ENCODE assay signal across 8 mouse cellular contexts in the genomic region with DNA sequence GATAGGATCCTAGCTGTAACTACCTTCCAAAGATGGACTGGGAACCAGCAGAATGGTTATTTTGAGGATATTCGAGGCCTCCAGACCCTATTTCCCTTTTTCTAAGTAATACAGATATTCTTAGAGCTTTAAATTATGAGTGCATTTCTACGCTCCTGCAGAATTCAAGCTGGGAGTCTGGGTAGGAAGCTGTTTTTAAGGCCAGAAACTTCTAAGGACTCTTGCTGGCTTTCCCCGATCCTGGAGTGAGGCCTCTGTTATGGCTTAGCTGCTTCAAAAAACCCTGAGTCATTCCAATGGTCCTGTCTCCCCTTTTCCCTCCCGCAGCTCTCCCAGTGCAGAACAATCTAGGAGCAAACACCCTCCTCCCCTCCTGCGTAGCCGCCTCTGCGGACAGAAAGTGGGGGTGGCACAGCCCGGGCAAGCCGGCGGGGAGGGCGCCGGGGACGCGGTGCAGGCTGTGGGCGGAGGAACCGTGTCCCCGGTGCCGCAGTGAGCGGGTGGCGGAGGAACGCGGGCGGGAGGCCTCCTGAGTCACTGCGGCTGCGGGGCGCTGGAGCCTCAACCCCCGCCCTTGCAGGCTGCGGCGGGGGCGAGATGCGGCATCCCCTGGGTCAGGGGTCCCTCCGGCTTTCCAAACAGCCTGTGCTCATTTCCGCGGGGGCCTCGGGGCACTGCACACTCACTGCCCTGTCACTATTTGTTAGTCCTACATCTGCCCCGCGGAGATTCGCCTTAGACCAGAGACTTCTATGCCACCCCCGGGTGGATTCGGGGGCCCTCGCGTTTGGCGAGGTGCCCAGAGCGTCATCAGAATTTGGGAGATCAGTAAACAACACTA. TPM values are rescaled to one million over a fixed set of nuclear protein-coding genes. Genes with fewer than 3 reads are reported as not detected.
DNase-seq lines count a peak whose midpoint lies in the region; TF ChIP-seq lines count a peak whose summit lies in the region.

No protein-coding gene starts in this region.

- H3K4me3 ChIP-seq in ES-E14 (ENCODE audit: insufficient read depth in 1 of 2, low read depth in 1 of 2, low read length in 2 of 2, poor library complexity in 1 of 2, severe bottlenecking in 1 of 2), result peak overlapping the region; percentile 65 to 66
- peak overlapping the region; percentile 35 for H3K4me3 ChIP-seq in lung, adult 2 months (replicated peaks; ENCODE audit: extremely low read depth, low read depth, low read length)

- peak overlapping the region; percentile 51; the same call in 1 of the 2 replicates for H3K27ac ChIP-seq in ES-E14 (ENCODE audit: insufficient read depth, low read depth, low read length, poor library complexity, severe bottlenecking)

- H3K4me1 ChIP-seq in ES-E14 (ENCODE audit: control insufficient read depth in 2 of 2, insufficient read depth in 2 of 2, low read length in 2 of 2, poor library complexity in 1 of 2), result peaks cover 0 to 8% of the 10 kb centered on the region in 2 experiments; a peak in 2 of 4 replicates
- no peaks in the 10 kb centered on the region for H3K4me1 ChIP-seq in lung, adult 2 months (ENCODE audit: control insufficient read depth, insufficient read depth, low read length)

- peak; percentile 45; the same call in 1 of the 2 replicates for TF ChIP-seq POLR2A in lung, adult 2 months (IDR thresholded peaks at IDR 0.05; ENCODE audit: borderline replicate concordance, extremely low read depth, low read depth, low read length)

- H3K9ac ChIP-seq in ES-E14 (ENCODE audit: insufficient read depth, low read depth, low read length, poor library complexity, severe bottlenecking), result peak overlapping the region; percentile 87

- 4% methylated on average over 41 of the region's 44 CpGs for WGBS in lung, adult 2 months

- H3K9me3 ChIP-seq in ES-E14 (ENCODE audit: control insufficient read depth, insufficient read depth, low read depth, low read length), result no peaks in the 10 kb centered on the region

- TF ChIP-seq CTCF in lung, adult 2 months (IDR thresholded peaks at IDR 0.05; ENCODE audit: insufficient read depth, low read length), result no peak

- in situ Hi-C loops in ES-E14 (cut with MboI; ENCODE audit: low sequenced_read_pairs in 2 of 2, unreplicated experiment in 2 of 2), result no loop called here

- intact Hi-C loops in heart, postnatal 36 days (cut with DNase I), result loop anchor here (5.0 kb wide), 1 partner anchor 209 kb away; a partner anchor contains a TSS

- H3K36me3 ChIP-seq in ES-E14 (ENCODE audit: control insufficient read depth, insufficient read depth, low read length, poor library complexity, severe bottlenecking), result no peaks in the 10 kb centered on the region

- DNase-seq in ES-E14 (ENCODE audit: low read depth, low spot score), result no peak
- DNase-seq in cerebellum, adult 18-20 months, result peak; percentile 94 to 95
- peak; percentile 39 for DNase-seq in forelimb bud, embryonic 11.5 days (ENCODE audit: low read depth, low spot score)
- DNase-seq in heart, postnatal 36 days, result peak; percentile 76 to 86
- DNase-seq in layer of hippocampus, adult 8-10 months (ENCODE audit: low spot score in 2 of 2), result peak; percentile 78 to 82
- peak; percentile 70 for DNase-seq in lung, adult 2 months
- DNase-seq in ovary, postnatal 36 days (ENCODE audit: low spot score), result peak; percentile 88
- peak; percentile 62 for DNase-seq in urinary bladder, postnatal 25 days (ENCODE audit: low spot score)

TF ChIP-seq in ES-E14, 5 proteins besides CTCF, POLR2A, EP300 and RAD21:
- TF ChIP-seq MAFK (IDR thresholded peaks at IDR 0.05; ENCODE audit: insufficient read depth, low read depth, low read length) (peak; percentile 75), ZNF384 (IDR thresholded peaks at IDR 0.05; ENCODE audit: low read depth, low read length) (no peak)

RNA-seq across cellular contexts. Expression of a gene that starts 34.7 kb away (rescaled TPM):
- total RNA-seq in ES-E14 (2012; rRNA removed), result 0.13 and 0.21 TPM in 2 replicates
- under 1 TPM in 1 of 2 experiments, not detected in 1; 0.83 TPM for total RNA-seq in heart, postnatal 36 days (2021)
- 1,000 to 10,000 TPM; 2,063 to 2,148 (median 2,094) TPM for total RNA-seq in layer of hippocampus, adult 8-10 months (2022)
- 0.22 and 0.24 TPM in 2 replicates for polyA plus RNA-seq in lung, adult 2 months (2012; rRNA removed)

Comparison
In these comparisons a context has a peak if more than half of its experiments do, and no peak if none do; other contexts are left out.
1. RNA of a gene that starts 34.7 kb away (total RNA-seq): 2,063 to 2,148 TPM in layer of hippocampus, adult 8-10 months; 0.83 TPM in heart, postnatal 36 days and 0.13 to 0.21 TPM in ES-E14; every median in the first group is over 1,000 times any median in the second.